Mouse (Mus musculus): ENCODE results near the gene Lgals3. TPM values are rescaled to one million over a fixed set of nuclear protein-coding genes. Genes with fewer than 3 reads are reported as not detected.
A peak's percentile ranks its signal among the peaks of the same experiment; 100 is the strongest.

Gene Lgals3
- polyA plus RNA-seq, 2 experiments = 49.4 to 111 TPM

GRCm38 (mm10) chr14:47366881-47367321, 650 bp upstream of the Lgals3 start:
- no peaks in the 10 kb centered on the region for H3K36me3 ChIP-seq (ENCODE audit: control insufficient read depth, insufficient read depth, low read length)
- no peaks in the 10 kb centered on the region for H3K9me3 ChIP-seq (ENCODE audit: control insufficient read depth, low read length)
- 49% methylated on average over 7 of the region's 7 CpGs for WGBS
- DNase-seq (ENCODE audit: low spot score) (peak; percentile 10), ATAC-seq (ENCODE audit: low FRiP score, low read depth) (no peak)
- H3K4me3 ChIP-seq (replicated peaks; ENCODE audit: low read length) = no peak overlapping the region
- H3K27ac ChIP-seq (replicated peaks; ENCODE audit: low read depth, low read length) = no peak overlapping the region
- no peak for TF ChIP-seq POLR2A (IDR thresholded peaks at IDR 0.05; ENCODE audit: borderline replicate concordance, extremely low read depth, insufficient read depth, insufficient read length)
- H3K27me3 ChIP-seq (ENCODE audit: control insufficient read depth, insufficient read depth, low read length) = no peaks in the 10 kb centered on the region
- H3K4me2 ChIP-seq (replicated peaks; ENCODE audit: low read depth, low read length, severe bottlenecking) = no peak overlapping the region
- peaks cover 2% of the 10 kb centered on the region for H3K4me1 ChIP-seq (ENCODE audit: control insufficient read depth, insufficient read depth, low read length)
- no peak overlapping the region for H3K9ac ChIP-seq (ENCODE audit: low read depth, low read length, severe bottlenecking)

- Histone ChIP-seq H3K4me2 (replicated peaks; ENCODE audit: low read depth, low read length, severe bottlenecking) (no peak overlapping the region), H3K9me3 (ENCODE audit: control insufficient read depth, low read length) (no peaks in the 10 kb centered on the region), H3K27me3 (ENCODE audit: control insufficient read depth, insufficient read depth, low read length) (peaks cover 9% of the 10 kb centered on the region), H3K4me1 (ENCODE audit: control insufficient read depth, insufficient read depth, low read length) (peaks cover 10% of the 10 kb centered on the region), H3K27ac (replicated peaks; ENCODE audit: low read depth, low read length) (no peak overlapping the region), H3K36me3 (ENCODE audit: control insufficient read depth, insufficient read depth, low read length) (no peaks in the 10 kb centered on the region), H3K4me3 (replicated peaks; ENCODE audit: low read length) (no peak overlapping the region), H3K9ac (ENCODE audit: low read depth, low read length, severe bottlenecking) (no peak overlapping the region)
- WGBS = 86% methylated on average over 5 of the region's 5 CpGs
- no peak for TF ChIP-seq POLR2A (IDR thresholded peaks at IDR 0.05; ENCODE audit: borderline replicate concordance, extremely low read depth, insufficient read depth, insufficient read length)
- DNase-seq (ENCODE audit: low spot score) = no peak
- ATAC-seq (ENCODE audit: low FRiP score, low read depth) = no peak
These were observed 2.2 kb downstream of the Lgals3 start for GRCm38 (mm10) chr14:47369741-47370140.

- no peaks in the 10 kb centered on the region for H3K9me3 ChIP-seq (ENCODE audit: control insufficient read depth, low read length)
- ATAC-seq (ENCODE audit: low FRiP score, low read depth) (no peak), DNase-seq (ENCODE audit: low spot score) (no peak)
- WGBS = 53% methylated on average over 3 of the region's 3 CpGs
- H3K36me3 ChIP-seq (ENCODE audit: control insufficient read depth, insufficient read depth, low read length) = no peaks in the 10 kb centered on the region
- peaks cover 9% of the 10 kb centered on the region for H3K27me3 ChIP-seq (ENCODE audit: control insufficient read depth, insufficient read depth, low read length)
- H3K4me3 ChIP-seq (replicated peaks; ENCODE audit: low read length) = no peak overlapping the region
- H3K4me2 ChIP-seq (replicated peaks; ENCODE audit: low read depth, low read length, severe bottlenecking) = no peak overlapping the region
- TF ChIP-seq POLR2A (IDR thresholded peaks at IDR 0.05; ENCODE audit: borderline replicate concordance, extremely low read depth, insufficient read depth, insufficient read length) = no peak
- H3K27ac ChIP-seq (replicated peaks; ENCODE audit: low read depth, low read length) = no peak overlapping the region
- no peak overlapping the region for H3K9ac ChIP-seq (ENCODE audit: low read depth, low read length, severe bottlenecking)
- H3K4me1 ChIP-seq (ENCODE audit: control insufficient read depth, insufficient read depth, low read length) = peaks cover 10% of the 10 kb centered on the region
These were observed 3.2 kb downstream of the Lgals3 start for GRCm38 (mm10) chr14:47370790-47371189.

GRCm38 (mm10) chr14:47371689-47372088, 4.1 kb downstream of the Lgals3 start:
- Histone ChIP-seq H3K27me3 (ENCODE audit: control insufficient read depth, insufficient read depth, low read length) (peaks cover 9% of the 10 kb centered on the region), H3K27ac (replicated peaks; ENCODE audit: low read depth, low read length) (no peak overlapping the region), H3K4me1 (ENCODE audit: control insufficient read depth, insufficient read depth, low read length) (peaks cover 10% of the 10 kb centered on the region), H3K4me3 (replicated peaks; ENCODE audit: low read length) (no peak overlapping the region), H3K36me3 (ENCODE audit: control insufficient read depth, insufficient read depth, low read length) (no peaks in the 10 kb centered on the region), H3K4me2 (replicated peaks; ENCODE audit: low read depth, low read length, severe bottlenecking) (no peak overlapping the region), H3K9me3 (ENCODE audit: control insufficient read depth, low read length) (no peaks in the 10 kb centered on the region), H3K9ac (ENCODE audit: low read depth, low read length, severe bottlenecking) (no peak overlapping the region)
- no peak for ATAC-seq (ENCODE audit: low FRiP score, low read depth)
- 69% methylated on average over 6 of the region's 6 CpGs for WGBS
- no peak for DNase-seq (ENCODE audit: low spot score)
- no peak for TF ChIP-seq POLR2A (IDR thresholded peaks at IDR 0.05; ENCODE audit: borderline replicate concordance, extremely low read depth, insufficient read depth, insufficient read length)

- DNase-seq (ENCODE audit: low spot score) (no peak), ATAC-seq (ENCODE audit: low FRiP score, low read depth) (no peak)
- Histone ChIP-seq H3K27me3 (ENCODE audit: control insufficient read depth, insufficient read depth, low read length) (peaks cover 9% of the 10 kb centered on the region), H3K9ac (ENCODE audit: low read depth, low read length, severe bottlenecking) (peak overlapping the region; percentile 3; the same call in 1 of the 2 replicates), H3K27ac (replicated peaks; ENCODE audit: low read depth, low read length) (no peak overlapping the region), H3K36me3 (ENCODE audit: control insufficient read depth, insufficient read depth, low read length) (no peaks in the 10 kb centered on the region), H3K4me2 (replicated peaks; ENCODE audit: low read depth, low read length, severe bottlenecking) (peak overlapping the region; percentile 48), H3K9me3 (ENCODE audit: control insufficient read depth, low read length) (no peaks in the 10 kb centered on the region), H3K4me1 (ENCODE audit: control insufficient read depth, insufficient read depth, low read length) (peaks cover 8% of the 10 kb centered on the region; the same call in 1 of the 2 replicates), H3K4me3 (replicated peaks; ENCODE audit: low read length) (peak overlapping the region; percentile 30)
- 12% methylated on average over 47 of the region's 49 CpGs for WGBS
- TF ChIP-seq POLR2A (IDR thresholded peaks at IDR 0.05; ENCODE audit: borderline replicate concordance, extremely low read depth, insufficient read depth, insufficient read length) = no peak
These were observed 6.5 kb downstream of the Lgals3 start for GRCm38 (mm10) chr14:47373728-47374678.
